Mouse (Mus musculus): ENCODE data around the gene Acan. TPM values are rescaled to one million over a fixed set of nuclear protein-coding genes. Genes with fewer than 3 reads are reported as not detected.

Gene Acan
- total RNA-seq, 2 experiments from 2014 or later, result 0.14 to 0.19 TPM

DNA sequence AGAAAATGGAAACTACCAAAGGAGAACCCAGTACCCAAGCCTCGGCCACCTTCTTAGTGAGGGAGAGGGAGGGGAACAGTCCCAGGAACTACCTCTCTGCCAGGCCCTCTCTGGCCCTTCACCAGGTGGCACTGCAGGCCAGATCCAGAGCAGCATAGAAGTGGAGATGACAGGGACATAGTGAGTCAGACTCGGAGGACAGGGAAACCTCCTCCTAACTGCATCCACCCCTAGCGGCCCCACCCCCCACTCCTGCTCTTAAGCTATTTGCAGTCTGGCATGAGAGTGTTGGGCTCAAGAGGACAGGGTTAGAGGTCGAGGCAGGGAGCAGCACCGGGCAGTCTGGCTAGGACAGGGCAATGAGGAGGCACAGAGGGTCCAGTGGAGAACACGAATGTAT lies 80.1 kb downstream of the Acan start:
- no peak for DNase-seq
- intact Hi-C loops (cut with DNase I), result no loop called here

DNA sequence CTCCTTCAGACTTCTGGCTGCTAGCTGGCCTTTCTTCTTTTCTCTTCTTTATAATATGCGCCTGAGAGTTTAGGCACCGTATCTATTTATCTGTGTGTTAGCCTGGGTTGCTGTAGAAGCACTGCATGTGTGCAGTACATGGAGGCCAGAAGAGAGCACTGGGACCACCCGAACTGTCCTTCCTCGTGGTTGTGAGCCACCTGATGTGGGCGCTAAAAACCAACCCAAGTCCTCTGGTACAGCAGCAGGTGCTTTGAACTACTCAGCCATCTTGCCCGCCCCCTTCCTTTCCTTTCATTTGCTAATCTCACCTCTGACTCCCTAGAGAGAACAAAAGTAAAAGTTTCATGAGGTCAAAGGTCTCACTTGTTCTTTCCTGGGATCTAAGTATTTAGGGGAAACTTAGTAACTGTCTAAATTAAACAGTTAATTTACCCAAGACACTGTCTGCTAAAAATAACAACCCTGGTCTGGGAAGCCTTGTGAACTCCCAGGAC lies 86.1 kb downstream of the Acan start:
- DNase-seq, result no peak
- intact Hi-C loops (cut with DNase I), result no loop called here

DNA sequence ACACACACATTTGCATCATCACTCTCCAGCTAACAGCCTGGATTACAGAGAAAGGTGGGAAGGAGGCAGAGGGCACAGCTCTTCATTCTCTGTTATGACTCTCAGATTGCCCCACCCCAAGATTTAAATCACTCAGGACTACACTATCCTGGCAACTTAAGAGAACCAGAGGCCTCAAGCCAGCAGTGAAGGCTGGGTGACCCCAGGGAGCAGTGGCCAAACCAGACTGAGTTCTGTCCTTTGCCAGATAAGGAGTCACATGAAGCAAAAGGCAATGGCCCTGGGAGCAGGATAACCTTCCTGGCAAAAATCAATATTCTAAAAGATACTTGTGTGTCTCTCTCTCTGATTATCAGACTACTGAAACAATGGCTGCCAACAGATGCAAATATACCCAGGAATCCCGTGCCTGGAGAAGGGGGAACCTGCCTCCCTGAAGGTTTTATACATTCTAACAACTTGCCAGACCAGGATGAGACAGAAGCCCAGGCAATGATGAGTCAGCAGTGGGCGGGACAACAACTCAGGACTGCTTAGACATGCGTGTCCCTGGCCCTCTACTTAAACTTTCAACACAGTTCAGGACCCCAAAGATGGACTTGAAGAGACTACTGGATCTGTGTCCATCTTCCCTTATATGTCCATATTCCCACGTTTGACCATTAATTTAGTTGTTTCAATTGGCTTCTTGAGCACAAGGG lies 86.8 kb downstream of the Acan start:
- no peak for DNase-seq
- intact Hi-C loops (cut with DNase I), result loop anchor here (5.0 kb wide), 2 partner anchors 207 to 322 kb away; no protein-coding TSS in a partner anchor

DNA sequence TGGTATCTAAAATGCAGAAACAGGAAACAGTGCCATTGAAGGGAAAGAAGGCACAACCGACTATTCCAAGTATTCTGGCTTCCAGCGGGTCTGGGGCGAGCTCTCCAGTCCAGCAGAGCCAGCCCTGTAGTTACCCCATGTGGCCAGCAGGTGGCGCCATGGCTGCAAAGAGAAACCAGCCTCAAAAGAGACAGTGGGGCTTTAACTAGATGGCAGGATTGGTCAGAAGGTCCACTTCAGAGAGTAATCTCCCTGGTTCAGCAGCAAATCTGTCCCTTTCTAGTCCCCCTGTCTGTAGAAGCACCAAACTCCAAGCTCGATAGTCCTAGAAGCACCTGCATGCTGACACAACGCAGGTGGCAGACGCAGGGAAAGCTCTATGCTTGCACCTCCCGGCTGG lies 87.6 kb downstream of the Acan start:
- DNase-seq, result peak; percentile 81 to 86
- intact Hi-C loops (cut with DNase I), result loop anchor here (1.0 to 5.0 kb wide), 3 partner anchors 87 to 321 kb away; no protein-coding TSS in a partner anchor

DNA sequence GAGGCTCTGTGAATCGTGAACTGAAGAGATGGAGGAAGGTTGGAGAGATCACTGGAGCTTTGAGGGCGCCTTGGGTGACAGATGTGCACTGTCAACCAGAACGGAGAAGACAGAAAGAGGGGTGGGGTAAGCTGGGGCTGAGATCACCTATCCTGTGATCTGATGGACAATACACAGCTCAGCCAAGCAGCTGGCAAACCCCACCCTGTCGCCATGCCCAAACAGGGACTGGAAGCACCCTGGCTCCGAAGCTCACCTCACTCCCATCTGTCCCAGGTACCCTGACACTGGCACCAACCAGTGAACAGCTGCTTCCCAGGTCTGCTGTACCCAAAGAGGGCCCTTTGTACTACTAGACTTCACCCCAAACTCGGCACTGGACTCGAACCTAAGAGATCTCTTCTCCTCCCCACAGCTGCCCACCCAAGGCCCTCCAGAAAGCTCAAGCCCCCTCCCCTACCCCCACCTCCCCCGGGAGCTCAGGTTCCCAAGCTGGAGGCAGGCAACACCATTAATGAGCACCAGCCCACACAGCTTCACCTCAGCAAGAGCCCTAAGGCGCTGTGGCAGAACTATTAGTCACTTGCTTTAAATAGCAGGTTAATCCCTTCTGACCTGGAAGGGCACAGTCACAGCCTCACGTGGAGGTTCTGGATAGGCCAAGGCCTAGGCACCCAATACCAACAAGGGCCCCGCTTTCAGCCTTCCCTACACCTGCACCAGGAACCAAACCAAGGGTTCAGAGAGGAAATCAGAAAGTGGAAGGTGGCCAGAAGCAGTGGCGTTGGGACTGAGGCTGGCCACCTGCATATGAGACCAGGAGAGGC lies 93.9 kb downstream of the Acan start:
- intact Hi-C loops (cut with DNase I), result no loop called here
- peak; percentile 29 to 38 for DNase-seq

DNA sequence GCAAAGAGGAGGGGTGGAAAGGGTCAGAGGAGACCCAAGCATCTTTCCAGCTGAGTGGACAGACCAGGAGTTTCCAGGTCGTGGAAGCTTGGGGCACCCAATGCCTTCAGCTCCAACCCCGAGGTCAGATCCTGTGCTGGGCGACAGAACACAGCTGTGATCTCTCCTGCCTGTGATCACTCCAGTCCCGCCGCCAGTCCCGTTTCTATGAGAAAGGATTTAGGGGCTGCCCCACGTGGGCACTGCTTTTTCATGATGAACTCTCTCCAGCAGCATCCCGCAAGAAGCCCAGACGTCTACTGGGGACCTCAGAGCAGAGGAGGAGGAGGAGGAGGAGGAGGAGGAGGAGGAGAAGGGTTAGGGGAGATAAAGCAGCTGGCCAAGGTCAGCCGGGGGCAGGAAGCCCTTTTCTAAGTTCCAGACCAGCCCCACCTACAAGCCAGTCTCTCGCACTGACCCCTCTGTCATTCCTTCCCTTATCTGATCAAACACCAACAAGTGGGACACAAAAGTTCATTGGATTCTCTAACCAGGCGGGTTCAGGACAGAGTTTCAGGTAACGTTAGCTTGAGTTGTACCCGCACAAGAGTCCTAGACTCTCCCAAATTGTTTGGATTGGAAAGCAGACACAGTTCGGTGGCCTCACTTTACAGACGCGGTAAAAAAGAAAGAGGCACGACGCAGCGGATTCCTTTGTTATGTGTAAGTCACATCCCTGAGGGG lies 94.8 kb downstream of the Acan start:
- intact Hi-C loops (cut with DNase I), result no loop called here
- DNase-seq, result peak in 1 of 2 experiments; percentile 31

DNA sequence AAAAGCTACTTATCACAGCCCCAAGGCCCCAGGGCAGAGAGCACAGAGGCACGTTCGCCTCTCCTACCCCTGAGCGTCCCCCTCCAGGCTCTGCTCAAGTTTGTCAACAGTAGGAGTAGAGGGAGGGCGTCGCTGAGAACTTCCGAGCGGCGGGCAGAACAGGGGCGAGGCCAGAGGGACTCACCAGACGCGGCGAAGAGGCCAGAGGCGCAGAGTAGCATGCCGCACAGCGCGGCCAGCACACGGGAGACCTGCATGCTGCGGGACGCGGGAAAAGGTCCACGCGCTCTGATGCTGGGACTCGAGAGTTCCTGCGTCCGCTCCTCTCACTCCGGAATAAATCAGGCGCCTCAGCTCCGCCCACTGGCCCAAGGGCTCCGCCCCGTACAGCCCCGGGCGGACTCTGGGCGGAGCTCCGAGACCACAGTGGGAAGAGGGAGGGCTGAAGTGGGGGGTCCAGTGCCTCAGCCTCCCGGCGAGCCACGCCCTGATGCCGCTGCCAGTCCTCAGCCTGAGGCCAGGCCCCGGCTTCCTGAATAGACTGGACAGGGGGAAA lies 95.5 kb downstream of the Acan start, which contains the start of gene Mfge8:
Gene Mfge8, minus strand, starts transcription at position 350 of the 556 bp plus-strand sequence.
- DNase-seq, result peak; percentile 93 to 95
- intact Hi-C loops (cut with DNase I), result no loop called here

DNA sequence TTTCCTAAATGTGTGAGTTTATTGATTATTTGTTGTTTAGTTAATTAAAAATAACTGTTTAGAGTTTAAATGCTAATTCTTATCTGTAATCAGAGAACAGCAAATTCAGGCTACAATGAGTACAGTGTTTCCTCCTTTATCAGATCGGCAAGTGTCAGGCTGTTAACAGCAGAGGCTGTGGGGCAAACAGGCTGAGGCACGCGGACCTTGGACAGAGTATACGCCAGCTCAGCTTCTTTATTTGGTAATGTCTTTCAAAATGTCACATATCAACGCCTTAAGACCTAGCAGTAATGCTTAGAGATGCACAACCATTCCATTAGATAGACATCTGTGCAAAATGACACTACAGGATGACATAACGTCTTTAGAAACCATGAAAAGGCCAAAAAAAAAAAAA lies 96.2 kb downstream of the Acan start:
- DNase-seq, result no peak
- intact Hi-C loops (cut with DNase I), result no loop called here

DNA sequence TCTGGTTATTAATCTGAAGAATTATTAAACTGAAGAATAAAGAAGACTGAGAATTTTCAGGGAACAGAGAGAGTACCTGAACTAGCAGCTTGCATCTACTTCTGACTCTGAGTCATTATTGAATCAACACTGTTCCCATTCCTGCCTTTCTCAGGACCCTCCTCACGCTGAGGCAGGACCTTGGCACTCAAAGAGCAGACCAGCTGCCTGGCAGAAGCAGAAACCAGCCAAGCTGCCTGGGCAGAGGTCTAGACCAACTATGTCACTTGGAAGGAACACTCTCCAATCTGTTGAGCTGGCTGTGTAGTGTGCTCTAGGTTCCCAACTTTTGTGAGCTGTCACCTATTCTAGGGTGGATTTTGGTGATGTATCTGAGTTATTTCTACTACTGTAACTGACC lies 106.1 kb downstream of the Acan start:
- intact Hi-C loops (cut with DNase I), result no loop called here
- DNase-seq, result no peak

Other genes with a start within 250 kb of the Acan start
- 10 to 100 TPM; 12.1 to 14.4 TPM for gene Det1, start 206.2 kb upstream of the Acan start, total RNA-seq (2021)
- gene Aen, start 157.6 kb upstream of the Acan start, total RNA-seq (2021), result 10 to 100 TPM; 35.2 to 35.3 TPM
- 1 to 10 TPM; 8.6 to 9.5 TPM for gene Isg20, start 140.1 kb upstream of the Acan start, total RNA-seq (2021)
- gene Hapln3, start 77.5 kb downstream of the Acan start, total RNA-seq (2021), result under 1 TPM in 1 of 2 experiments, not detected in 1; 0.33 TPM
- 100 to 1,000 TPM; 135 to 138 TPM for gene Mfge8, start 95.6 kb downstream of the Acan start, total RNA-seq (2021)
- gene Abhd2, start 219.7 kb downstream of the Acan start, total RNA-seq (2021), result 10 to 100 TPM; 29.7 to 37.5 TPM

Measured in heart, postnatal 36 days (tissue).